Mouse (Mus musculus): ENCODE measurements around the gene Atxn2l. TPM values are rescaled to one million over a fixed set of nuclear protein-coding genes. Genes with fewer than 3 reads are reported as not detected.

Atxn2l gene
- 100 to 1,000 TPM; 103 TPM for polyA plus RNA-seq (2017; shearing (Covaris generic))

GRCm38 (mm10) chr7:126503273-126503878 lies at the start of gene Atxn2l:
Gene Atxn2l (minus strand): TSS chr7:126503437.

GRCm38 (mm10) chr7:126487052-126487483 lies 16.2 kb downstream of the Atxn2l start, which contains the start of gene Tufm:
Gene Tufm (plus strand): TSS chr7:126487361.

GRCm38 (mm10) chr7:126474993-126475581 lies 28.1 kb downstream of the Atxn2l start, which contains the start of gene Sh2b1:
Gene Sh2b1 (minus strand): TSS chr7:126475424.

GRCm38 (mm10) chr7:126463004-126463403 lies 40.2 kb downstream of the Atxn2l start, which contains the start of gene Atp2a1:
Gene Atp2a1 (minus strand): TSS chr7:126463108.

Other genes starting within 250 kb of the Atxn2l start
- gene Sbk1, start 230.8 kb downstream of the Atxn2l start, polyA plus RNA-seq (2017; shearing (Covaris generic)), result 10 to 100 TPM; 36.9 to 49.1 TPM
- 100 to 1,000 TPM; 795 to 824 TPM for gene Lat, start 133.9 kb downstream of the Atxn2l start, polyA plus RNA-seq (2017; shearing (Covaris generic))
- gene Spns1, start 126.0 kb downstream of the Atxn2l start, polyA plus RNA-seq (2017; shearing (Covaris generic)), result 10 to 100 TPM; 53.8 to 65.9 TPM
- gene Nfatc2ip, start 106.7 kb downstream of the Atxn2l start, polyA plus RNA-seq (2017; shearing (Covaris generic)), result 1 to 10 TPM; 4.3 to 5.5 TPM
- gene Cd19, start 88.5 kb downstream of the Atxn2l start, polyA plus RNA-seq (2017; shearing (Covaris generic)), result 10 to 100 TPM in 1 of 2 experiments, 1 to 10 TPM in 1; 5.3 to 17.9 TPM
- 10 to 100 TPM; 59.6 to 64.4 TPM for gene Rabep2, start 74.7 kb downstream of the Atxn2l start, polyA plus RNA-seq (2017; shearing (Covaris generic))
- gene Atp2a1, start 40.3 kb downstream of the Atxn2l start, polyA plus RNA-seq (2017; shearing (Covaris generic)), result 1 to 10 TPM in 1 of 2 experiments, under 1 TPM in 1; 0.66 to 1.6 TPM
- gene Sh2b1, start 28.0 kb downstream of the Atxn2l start, polyA plus RNA-seq (2017; shearing (Covaris generic)), result 10 to 100 TPM; 47.9 to 49.6 TPM
- gene Tufm, start 16.1 kb downstream of the Atxn2l start, polyA plus RNA-seq (2017; shearing (Covaris generic)), result 100 to 1,000 TPM; 101 to 104 TPM
- gene Eif3c, start 63.0 kb upstream of the Atxn2l start, polyA plus RNA-seq (2017; shearing (Covaris generic)), result 100 to 1,000 TPM; 157 to 175 TPM
- 1 to 10 TPM; 3.1 to 5.4 TPM for gene Apobr, start 81.5 kb upstream of the Atxn2l start, polyA plus RNA-seq (2017; shearing (Covaris generic))
- 100 to 1,000 TPM in 1 of 2 experiments, 10 to 100 TPM in 1; 81.6 to 107 TPM for gene Cln3, start 82.4 kb upstream of the Atxn2l start, polyA plus RNA-seq (2017; shearing (Covaris generic))
- under 1 TPM in 1 of 2 experiments, not detected in 1; 0.42 TPM for gene Il27, start 91.5 kb upstream of the Atxn2l start, polyA plus RNA-seq (2017; shearing (Covaris generic))
- gene Nupr1, start 127.4 kb upstream of the Atxn2l start, polyA plus RNA-seq (2017; shearing (Covaris generic)), result 10 to 100 TPM in 1 of 2 experiments, 1 to 10 TPM in 1; 6.0 to 12.8 TPM
- gene Sgf29, start 145.9 kb upstream of the Atxn2l start, polyA plus RNA-seq (2017; shearing (Covaris generic)), result 100 to 1,000 TPM; 114 to 118 TPM
- under 1 TPM; 0.20 to 0.48 TPM for gene Sult1a1, start 173.0 kb upstream of the Atxn2l start, polyA plus RNA-seq (2017; shearing (Covaris generic))
- gene Bola2, start 192.0 kb upstream of the Atxn2l start, polyA plus RNA-seq (2017; shearing (Covaris generic)), result 100 to 1,000 TPM; 104 to 113 TPM
- 10 to 100 TPM in 1 of 2 experiments, 1 to 10 TPM in 1; 8.3 to 10.8 TPM for gene Slx1b, start 192.3 kb upstream of the Atxn2l start, polyA plus RNA-seq (2017; shearing (Covaris generic))
- 1,000 to 10,000 TPM; 2,830 to 3,089 TPM for gene Coro1a, start 204.3 kb upstream of the Atxn2l start, polyA plus RNA-seq (2017; shearing (Covaris generic))